Mouse (Mus musculus): Measurements from ENCODE around the gene Mex3a. TPM values are rescaled to one million over a fixed set of nuclear protein-coding genes. Genes with fewer than 3 reads are reported as not detected.

The Mex3a gene
- polyA plus RNA-seq, 1 experiment from 2014 or later: 41.0 TPM

DNA sequence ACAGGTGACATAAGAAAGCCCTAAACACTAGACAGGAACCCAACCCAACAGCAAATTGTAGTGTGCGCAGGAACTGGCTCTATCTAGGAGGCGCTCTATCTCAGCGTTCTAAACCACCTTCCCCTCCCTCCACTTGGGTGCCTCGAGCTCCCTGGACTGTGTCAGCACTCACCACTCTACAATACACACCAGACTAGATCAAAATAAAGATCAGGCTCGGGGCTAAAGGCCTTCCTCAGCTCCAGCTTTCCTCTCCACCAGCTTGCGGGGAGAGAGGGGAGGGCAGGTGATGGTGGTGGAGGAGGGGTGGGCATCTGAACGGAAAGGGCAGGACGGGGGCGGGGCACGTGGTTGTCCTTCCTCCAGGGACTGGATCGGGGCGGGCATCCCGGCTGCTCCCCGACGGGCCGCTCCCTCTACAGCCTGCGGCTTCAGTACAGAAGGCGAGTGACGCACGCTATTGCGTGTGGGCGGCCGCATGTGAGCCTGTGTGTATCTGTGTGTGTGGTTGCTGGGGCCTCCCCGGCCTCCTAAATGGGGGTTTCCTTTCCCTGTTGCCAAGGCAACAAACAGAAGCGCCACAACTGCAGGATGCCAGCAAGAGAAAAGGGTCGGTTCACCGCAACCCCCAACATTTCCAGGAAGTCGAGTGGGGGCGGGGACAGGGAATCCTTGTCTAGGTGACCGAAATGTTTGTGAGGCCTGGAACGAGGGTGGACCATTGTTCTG, 22.3 kb upstream of the Mex3a start, which contains the start of gene Lmna:
Gene Lmna, minus strand, starts transcription at position 265 of the 729 bp plus-strand sequence.
- Histone ChIP-seq H3K4me1 (ENCODE audit: control insufficient read depth, insufficient read depth, low read length) (peaks cover 9% of the 10 kb centered on the region), H3K36me3 (replicated peaks; ENCODE audit: control insufficient read depth, insufficient read depth, low read depth, low read length) (no peaks in the 10 kb centered on the region), H3K27me3 (ENCODE audit: control insufficient read depth, insufficient read depth, low read length) (no peaks in the 10 kb centered on the region), H3K27ac (replicated peaks; ENCODE audit: low read depth, low read length) (peak within 1 kb of the TSS; percentile 63), H3K9me3 (replicated peaks; ENCODE audit: control insufficient read depth, low read length) (no peaks in the 10 kb centered on the region), H3K9ac (replicated peaks; ENCODE audit: low read length) (peak within 1 kb of the TSS; percentile 51), H3K4me3 (ENCODE audit: low read depth, low read length) (peak within 1 kb of the TSS; percentile 29), H3K4me2 (ENCODE audit: low read depth, low read length) (peak within 1 kb of the TSS; percentile 57)
- ATAC-seq (replicated peaks; ENCODE audit: insufficient number of reproducible peaks, low FRiP score, low TSS enrichment, low read depth) (peak; percentile 94), DNase-seq (ENCODE audit: low spot score) (peak; percentile 94)
- WGBS: 2% methylated on average over 29 of the region's 31 CpGs

DNA sequence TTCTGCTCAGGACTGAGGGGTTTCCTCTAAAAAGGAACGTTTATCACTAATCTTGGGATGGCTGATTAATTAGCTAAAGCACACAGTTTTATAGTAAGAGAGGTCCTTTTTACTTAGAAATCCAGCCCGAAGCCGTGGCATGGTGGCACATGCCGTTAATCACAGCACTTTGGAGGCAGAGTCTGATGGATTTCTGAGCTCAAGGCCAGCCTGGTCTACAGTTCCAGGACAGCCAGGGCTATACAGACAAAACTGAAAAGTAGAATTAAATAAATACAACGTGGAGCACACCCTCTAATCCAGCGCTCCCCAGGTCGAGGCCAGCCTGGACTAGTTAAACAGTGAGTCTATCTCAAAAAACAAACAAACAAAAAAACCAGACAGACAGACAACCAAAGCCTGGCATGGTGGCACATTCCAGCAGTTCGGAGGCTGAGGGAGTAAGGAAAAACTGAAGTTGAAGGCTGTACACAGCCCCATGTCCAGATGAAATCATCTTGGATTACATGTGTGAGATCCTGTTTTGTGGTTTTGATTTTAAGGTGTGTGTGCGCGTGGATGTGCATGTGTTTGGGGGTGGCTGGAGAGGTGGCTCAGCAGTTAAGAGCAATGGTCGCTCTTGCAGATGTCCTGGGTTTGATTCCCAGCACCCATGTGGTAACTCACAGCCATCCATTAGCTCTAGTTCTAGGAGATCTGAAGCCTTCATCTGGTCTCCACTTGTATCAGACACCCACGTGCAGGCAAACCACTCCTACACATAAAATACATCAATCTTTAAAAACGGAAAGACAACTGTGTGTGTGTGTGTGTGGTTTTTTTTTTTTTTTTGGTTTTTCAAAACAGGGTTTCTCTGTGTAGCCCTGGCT, 21.5 kb upstream of the Mex3a start:
- no peaks in the 10 kb centered on the region for H3K36me3 ChIP-seq (replicated peaks; ENCODE audit: control insufficient read depth, insufficient read depth, low read depth, low read length)
- no peak for ATAC-seq (replicated peaks; ENCODE audit: insufficient number of reproducible peaks, low FRiP score, low TSS enrichment, low read depth)
- 50% methylated on average over 13 of the region's 13 CpGs for WGBS

DNA sequence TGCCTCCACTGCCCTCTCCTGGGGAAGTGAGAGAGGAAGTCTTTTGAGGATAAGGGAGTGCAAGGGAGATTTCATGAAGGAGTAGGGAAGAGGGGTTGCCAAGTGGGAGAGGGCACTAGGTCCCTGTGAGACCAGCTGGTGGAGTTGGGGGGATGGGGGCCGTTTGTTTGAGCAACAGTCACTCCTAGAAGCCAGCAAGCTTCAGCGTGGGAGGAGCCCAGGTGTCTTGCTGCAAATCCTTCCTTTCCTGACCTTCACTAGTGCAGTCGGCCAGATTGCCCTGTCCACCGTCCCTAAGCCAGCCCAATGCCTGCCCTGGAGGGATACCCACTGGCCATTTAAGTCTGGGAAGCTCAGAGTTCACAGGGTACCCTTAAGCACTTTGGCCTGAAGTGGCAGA, 20.6 kb upstream of the Mex3a start:
- no peak overlapping the region for H3K4me3 ChIP-seq (ENCODE audit: low read depth, low read length)
- ATAC-seq (replicated peaks; ENCODE audit: insufficient number of reproducible peaks, low FRiP score, low TSS enrichment, low read depth) (no peak), DNase-seq (ENCODE audit: low spot score) (no peak)
- H3K4me2 ChIP-seq (ENCODE audit: low read depth, low read length): no peak overlapping the region
- H3K9ac ChIP-seq (replicated peaks; ENCODE audit: low read length): no peak overlapping the region
- 48% methylated on average over 4 of the region's 4 CpGs for WGBS
- no peak overlapping the region; the same call in 1 of the 2 replicates for H3K27ac ChIP-seq (replicated peaks; ENCODE audit: low read depth, low read length)
- no peaks in the 10 kb centered on the region for H3K9me3 ChIP-seq (replicated peaks; ENCODE audit: control insufficient read depth, low read length)
- H3K4me1 ChIP-seq (ENCODE audit: control insufficient read depth, insufficient read depth, low read length): peaks cover 9% of the 10 kb centered on the region
- no peaks in the 10 kb centered on the region for H3K27me3 ChIP-seq (ENCODE audit: control insufficient read depth, insufficient read depth, low read length)
- H3K36me3 ChIP-seq (replicated peaks; ENCODE audit: control insufficient read depth, insufficient read depth, low read depth, low read length): no peaks in the 10 kb centered on the region

More for the DNA sequence above, 21.5 kb upstream of the Mex3a start:
- no peak for DNase-seq (ENCODE audit: low spot score)
- no peaks in the 10 kb centered on the region for H3K9me3 ChIP-seq (replicated peaks; ENCODE audit: control insufficient read depth, low read length)
- H3K4me3 ChIP-seq (ENCODE audit: low read depth, low read length): peak overlapping the region; percentile 29
- peak overlapping the region; percentile 51 for H3K9ac ChIP-seq (replicated peaks; ENCODE audit: low read length)
- no peaks in the 10 kb centered on the region for H3K27me3 ChIP-seq (ENCODE audit: control insufficient read depth, insufficient read depth, low read length)
- peaks cover 9% of the 10 kb centered on the region for H3K4me1 ChIP-seq (ENCODE audit: control insufficient read depth, insufficient read depth, low read length)
- H3K4me2 ChIP-seq (ENCODE audit: low read depth, low read length): peak overlapping the region; percentile 57
- H3K27ac ChIP-seq (replicated peaks; ENCODE audit: low read depth, low read length): peak overlapping the region; percentile 63

DNA sequence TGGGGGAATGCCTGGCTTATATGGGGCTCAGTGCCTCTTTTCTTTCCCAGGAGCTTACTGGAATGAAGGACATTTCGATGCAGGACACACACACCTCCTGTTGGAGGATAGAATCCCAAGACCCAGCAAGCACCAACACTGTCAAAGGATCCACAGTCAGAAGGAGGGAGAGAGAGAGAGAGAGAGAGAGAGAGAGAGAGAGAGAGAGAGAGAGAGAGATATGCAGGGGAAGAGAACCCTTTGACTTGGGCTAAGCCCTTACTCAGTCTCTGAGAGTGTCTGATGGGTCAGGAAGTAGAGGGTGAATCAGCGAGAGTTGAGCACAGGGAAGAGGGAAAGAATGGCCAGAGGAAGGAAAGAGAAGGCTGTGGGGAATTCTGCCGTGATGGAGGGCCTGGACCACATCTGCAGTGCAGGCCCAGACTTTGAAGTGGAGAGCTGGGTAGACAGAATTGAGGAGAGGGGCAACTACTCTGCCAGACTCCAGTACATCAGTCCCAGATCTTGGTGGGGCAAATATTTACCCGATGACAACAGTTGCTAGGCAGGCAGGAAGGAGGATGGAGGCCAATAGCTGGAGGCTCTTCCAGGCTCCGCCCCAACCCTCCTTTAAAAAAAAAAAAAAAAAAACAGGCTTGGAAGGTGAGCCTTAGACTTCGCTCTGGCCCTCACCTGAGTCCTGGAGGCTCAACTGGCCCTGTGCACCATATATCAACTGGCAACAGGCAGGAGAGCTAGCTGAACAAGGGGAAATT, 19.9 kb upstream of the Mex3a start:
- H3K27me3 ChIP-seq (ENCODE audit: control insufficient read depth, insufficient read depth, low read length): no peaks in the 10 kb centered on the region
- H3K9me3 ChIP-seq (replicated peaks; ENCODE audit: control insufficient read depth, low read length): no peaks in the 10 kb centered on the region
- DNase-seq (ENCODE audit: low spot score) (no peak), ATAC-seq (replicated peaks; ENCODE audit: insufficient number of reproducible peaks, low FRiP score, low TSS enrichment, low read depth) (no peak)
- H3K4me3 ChIP-seq (ENCODE audit: low read depth, low read length): no peak overlapping the region
- 32% methylated on average over 6 of the region's 6 CpGs for WGBS
- peaks cover 9% of the 10 kb centered on the region for H3K4me1 ChIP-seq (ENCODE audit: control insufficient read depth, insufficient read depth, low read length)
- H3K9ac ChIP-seq (replicated peaks; ENCODE audit: low read length): peak overlapping the region; percentile 43
- no peak overlapping the region for H3K4me2 ChIP-seq (ENCODE audit: low read depth, low read length)
- no peak overlapping the region; the same call in 1 of the 2 replicates for H3K27ac ChIP-seq (replicated peaks; ENCODE audit: low read depth, low read length)
- no peaks in the 10 kb centered on the region for H3K36me3 ChIP-seq (replicated peaks; ENCODE audit: control insufficient read depth, insufficient read depth, low read depth, low read length)

DNA sequence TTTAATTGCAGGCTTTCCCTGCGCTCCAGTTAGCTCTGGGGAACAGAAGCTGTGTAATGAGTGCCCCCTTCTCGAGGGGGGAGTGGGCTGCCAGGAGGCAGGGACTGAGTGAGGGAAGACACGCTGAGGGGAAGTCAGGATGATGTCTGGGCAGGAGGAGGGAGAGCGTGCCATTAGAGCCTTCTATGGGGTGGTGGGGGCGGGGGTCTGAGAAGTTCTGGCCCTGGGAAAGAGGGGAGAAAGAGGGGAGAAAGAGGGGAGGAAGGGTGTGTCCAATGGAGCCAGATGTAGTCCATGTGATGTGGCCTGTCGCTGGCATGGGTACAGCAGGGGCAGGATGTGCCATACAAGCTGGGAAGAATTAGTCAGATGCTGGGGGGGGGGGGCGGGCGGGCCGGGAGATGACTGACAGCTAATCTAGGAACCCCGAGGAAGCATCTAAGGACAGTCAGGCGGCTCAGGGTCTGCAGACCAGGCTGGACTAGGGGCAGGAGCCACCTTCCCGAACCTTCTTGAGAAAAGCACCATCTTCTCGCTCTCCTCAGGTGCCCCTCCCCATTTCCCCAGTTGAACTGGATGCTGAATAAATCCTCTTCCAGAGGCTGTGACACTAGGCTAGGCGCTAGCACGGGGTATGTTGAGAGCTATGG, 19.2 kb upstream of the Mex3a start:
- H3K36me3 ChIP-seq (replicated peaks; ENCODE audit: control insufficient read depth, insufficient read depth, low read depth, low read length): no peaks in the 10 kb centered on the region
- ATAC-seq (replicated peaks; ENCODE audit: insufficient number of reproducible peaks, low FRiP score, low TSS enrichment, low read depth): no peak
- 34% methylated on average over 13 of the region's 15 CpGs for WGBS
- H3K27ac ChIP-seq (replicated peaks; ENCODE audit: low read depth, low read length): no peak overlapping the region
- no peak overlapping the region for H3K4me3 ChIP-seq (ENCODE audit: low read depth, low read length)
- no peak overlapping the region; the same call in 1 of the 2 replicates for H3K9ac ChIP-seq (replicated peaks; ENCODE audit: low read length)
- DNase-seq (ENCODE audit: low spot score): no peak
- no peak overlapping the region for H3K4me2 ChIP-seq (ENCODE audit: low read depth, low read length)
- peaks cover 9% of the 10 kb centered on the region for H3K4me1 ChIP-seq (ENCODE audit: control insufficient read depth, insufficient read depth, low read length)
- no peaks in the 10 kb centered on the region for H3K27me3 ChIP-seq (ENCODE audit: control insufficient read depth, insufficient read depth, low read length)
- H3K9me3 ChIP-seq (replicated peaks; ENCODE audit: control insufficient read depth, low read length): no peaks in the 10 kb centered on the region

DNA sequence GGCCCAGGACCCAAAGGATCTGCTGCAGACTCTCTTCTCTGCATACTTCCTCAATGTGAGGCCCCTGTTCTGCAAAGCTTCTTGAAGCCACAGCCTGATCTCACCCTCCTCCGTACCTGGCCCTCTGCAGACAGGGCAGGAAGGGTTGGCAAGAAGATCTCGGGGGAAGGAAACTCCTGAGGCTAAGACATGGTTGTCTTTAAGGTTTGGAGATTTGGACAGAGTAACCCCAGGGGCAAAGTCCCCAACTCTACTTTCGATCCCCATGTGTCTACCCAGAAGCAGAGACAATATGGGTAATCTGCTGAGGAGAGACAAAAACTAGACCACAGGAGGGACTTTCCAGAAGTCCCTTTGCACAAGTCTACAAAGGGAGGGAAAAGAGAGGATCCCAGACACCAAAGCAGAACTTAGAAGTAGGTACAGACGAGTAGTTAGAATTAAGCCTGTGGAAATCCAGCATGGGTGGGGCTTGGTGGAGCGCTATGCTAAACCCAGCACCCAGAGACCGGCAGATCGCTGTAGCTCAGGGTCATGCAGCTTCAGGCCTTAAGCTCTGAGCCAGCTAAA, 18.6 kb upstream of the Mex3a start:
- Histone ChIP-seq H3K36me3 (replicated peaks; ENCODE audit: control insufficient read depth, insufficient read depth, low read depth, low read length) (no peaks in the 10 kb centered on the region), H3K27me3 (ENCODE audit: control insufficient read depth, insufficient read depth, low read length) (no peaks in the 10 kb centered on the region), H3K4me1 (ENCODE audit: control insufficient read depth, insufficient read depth, low read length) (peaks cover 9% of the 10 kb centered on the region), H3K4me3 (ENCODE audit: low read depth, low read length) (no peak overlapping the region), H3K4me2 (ENCODE audit: low read depth, low read length) (no peak overlapping the region), H3K9me3 (replicated peaks; ENCODE audit: control insufficient read depth, low read length) (no peaks in the 10 kb centered on the region), H3K27ac (replicated peaks; ENCODE audit: low read depth, low read length) (no peak overlapping the region), H3K9ac (replicated peaks; ENCODE audit: low read length) (no peak overlapping the region)
- no peak for ATAC-seq (replicated peaks; ENCODE audit: insufficient number of reproducible peaks, low FRiP score, low TSS enrichment, low read depth)
- WGBS: 82% methylated on average over 7 of the region's 7 CpGs
- DNase-seq (ENCODE audit: low spot score): no peak

Measured in embryonic facial prominence, embryonic 11.5 days (tissue).